ENCODE assay signal across 9 mouse cellular contexts in the genomic region with DNA sequence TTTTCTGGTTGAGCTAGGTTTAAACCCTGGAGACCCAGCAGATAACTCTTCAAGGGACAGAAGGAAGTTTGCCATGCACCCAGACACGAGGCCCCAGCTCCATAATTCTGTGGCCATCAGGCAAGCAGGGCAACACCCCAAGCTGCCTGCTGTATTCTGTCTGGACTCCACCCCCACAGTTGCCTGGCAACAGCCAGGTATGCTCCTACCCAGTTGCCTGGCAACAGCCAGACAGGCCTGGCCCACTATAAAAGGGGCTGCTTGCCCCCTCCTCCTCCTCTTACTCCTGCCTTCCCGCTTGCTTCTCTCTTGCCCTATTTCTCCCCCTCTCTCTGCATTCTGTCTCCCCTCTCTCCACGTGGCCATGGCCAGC. TPM values are rescaled to one million over a fixed set of nuclear protein-coding genes. Genes with fewer than 3 reads are reported as not detected.
DNase-seq lines count a peak whose midpoint lies in the region; ATAC-seq and TF ChIP-seq lines count a peak whose summit lies in the region.
"Had no signal": no experiment of that assay in that cellular context is flagged by ENCODE, and none has a peak within 500 bp of the region (broad histone marks: within the 10 kb centered on the region; RNA-seq: fewer than 3 reads in every experiment).

No protein-coding gene starts in this region.

- no peaks in the 10 kb centered on the region for H3K27me3 ChIP-seq in embryonic facial prominence, embryonic 11.5 days (ENCODE audit: control insufficient read depth, insufficient read depth, low read length)
- H3K27me3 ChIP-seq in kidney, postnatal 0 days (ENCODE audit: insufficient read depth, low read length), result no peaks in the 10 kb centered on the region
- H3K27me3 ChIP-seq in neural tube, embryonic 15.5 days (replicated peaks), result no peaks in the 10 kb centered on the region
- H3K27me3 ChIP-seq: heart, embryonic 15.5 days had no signal

- H3K9me3 ChIP-seq in embryonic facial prominence, embryonic 11.5 days (replicated peaks; ENCODE audit: control insufficient read depth, low read length), result no peaks in the 10 kb centered on the region
- no peaks in the 10 kb centered on the region for H3K9me3 ChIP-seq in kidney, postnatal 0 days (replicated peaks; ENCODE audit: low read length)
- no peaks in the 10 kb centered on the region for H3K9me3 ChIP-seq in neural tube, embryonic 15.5 days (replicated peaks)
- H3K9me3 ChIP-seq: heart, embryonic 15.5 days had no signal

- intact Hi-C loops in left cerebral cortex, postnatal 25 days (cut with DNase I), result no loop called here
- intact Hi-C loops in heart, postnatal 14 days (cut with DNase I), result no loop called here

- H3K36me3 ChIP-seq in embryonic facial prominence, embryonic 11.5 days (replicated peaks; ENCODE audit: control insufficient read depth, insufficient read depth, low read depth, low read length), result no peaks in the 10 kb centered on the region
- H3K36me3 ChIP-seq in kidney, postnatal 0 days (ENCODE audit: insufficient read depth, low read length), result no peaks in the 10 kb centered on the region
- H3K36me3 ChIP-seq in neural tube, embryonic 15.5 days, result no peaks in the 10 kb centered on the region
- H3K36me3 ChIP-seq: heart, embryonic 15.5 days had no signal

- DNase-seq in left cerebral cortex, postnatal 25 days (ENCODE audit: low spot score in 2 of 2), result peak; percentile 41 to 55
- no peak for DNase-seq in left cerebral cortex, adult 11 months (ENCODE audit: low spot score)
- peak; percentile 74 for DNase-seq in embryonic facial prominence, embryonic 11.5 days (ENCODE audit: low spot score)
- DNase-seq in kidney, postnatal 0 days (ENCODE audit: low spot score), result no peak
- DNase-seq in urinary bladder, adult 18-20 months (ENCODE audit: low spot score in 2 of 2), result no peak
- DNase-seq in adrenal gland, adult 2 months, result no peak
- no peak for DNase-seq in heart, postnatal 14 days

- peaks cover 11% of the 10 kb centered on the region; the same call in 1 of the 2 replicates for H3K4me1 ChIP-seq in embryonic facial prominence, embryonic 11.5 days (ENCODE audit: control insufficient read depth, insufficient read depth, low read length)
- H3K4me1 ChIP-seq in kidney, postnatal 0 days (replicated peaks; ENCODE audit: insufficient read depth, low read length), result 0 out of 2 replicates have a peak, but pooled peaks cover 7% of the 10 kb centered on the region
- H3K4me1 ChIP-seq in neural tube, embryonic 15.5 days, result peaks cover 48% of the 10 kb centered on the region

- no peak overlapping the region for H3K4me2 ChIP-seq in embryonic facial prominence, embryonic 11.5 days (ENCODE audit: low read depth, low read length)
- H3K4me2 ChIP-seq in kidney, postnatal 0 days (ENCODE audit: low read length), result no peak overlapping the region
- peak overlapping the region; percentile 39 for H3K4me2 ChIP-seq in neural tube, embryonic 15.5 days
- H3K4me2 ChIP-seq: heart, embryonic 15.5 days had no signal

- ATAC-seq in embryonic facial prominence, embryonic 11.5 days (replicated peaks; ENCODE audit: insufficient number of reproducible peaks, low FRiP score, low TSS enrichment, low read depth), result peak; percentile 85
- peak; percentile 66; the same call in 1 of the 2 replicates for ATAC-seq in kidney, postnatal 0 days (replicated peaks; ENCODE audit: low FRiP score, low read depth)
- ATAC-seq in neural tube, embryonic 15.5 days (ENCODE audit: low FRiP score), result peak; percentile 86

- WGBS in embryonic facial prominence, embryonic 11.5 days, result 13% methylated on average over 3 of the region's 3 CpGs
- WGBS in kidney, postnatal 0 days, result 14% methylated on average over 3 of the region's 3 CpGs
- WGBS in neural tube, embryonic 15.5 days, result 2% methylated on average over 3 of the region's 3 CpGs

- no peak overlapping the region for H3K4me3 ChIP-seq in embryonic facial prominence, embryonic 11.5 days (ENCODE audit: low read depth, low read length)
- no peak overlapping the region for H3K4me3 ChIP-seq in kidney, postnatal 0 days (replicated peaks; ENCODE audit: low read depth, low read length)
- no peak overlapping the region for H3K4me3 ChIP-seq in neural tube, embryonic 15.5 days (replicated peaks)
- H3K4me3 ChIP-seq: heart, embryonic 15.5 days had no signal

- no peak overlapping the region for H3K9ac ChIP-seq in embryonic facial prominence, embryonic 11.5 days (replicated peaks; ENCODE audit: low read length)
- no peak overlapping the region for H3K9ac ChIP-seq in kidney, postnatal 0 days (ENCODE audit: low read depth, low read length)
- H3K9ac ChIP-seq in neural tube, embryonic 15.5 days (replicated peaks), result no peak overlapping the region
- H3K9ac ChIP-seq: heart, embryonic 15.5 days had no signal

- TF ChIP-seq CTCF in kidney, postnatal 0 days (IDR thresholded peaks at IDR 0.05; ENCODE audit: low read depth), result no peak

- no peak overlapping the region for H3K27ac ChIP-seq in embryonic facial prominence, embryonic 11.5 days (replicated peaks; ENCODE audit: low read depth, low read length)
- H3K27ac ChIP-seq in kidney, postnatal 0 days, result no peak overlapping the region
- H3K27ac ChIP-seq in neural tube, embryonic 15.5 days (replicated peaks), result peak overlapping the region; percentile 30; the same call in 1 of the 2 replicates
- H3K27ac ChIP-seq: heart, embryonic 15.5 days had no signal

RNA-seq across cellular contexts. Expression of gene Dclk2, which starts 57.7 kb away (rescaled TPM):
- 10 to 100 TPM; 59.2 to 62.0 TPM for total RNA-seq in left cerebral cortex, postnatal 25 days (2021)
- polyA plus RNA-seq in embryonic facial prominence, embryonic 11.5 days (2014; fragmentation: Nextera tagmentation; extraction: Ambion mirVana), result 10.6 and 12.0 TPM in 2 replicates
- 2.3 TPM in 2 replicates for polyA plus RNA-seq in kidney, postnatal 0 days (2015; fragmentation: Nextera tagmentation; extraction: Ambion mirVana)
- 61.8 and 73.4 TPM in 2 replicates for polyA plus RNA-seq in neural tube, embryonic 15.5 days (2015; fragmentation: Nextera tagmentation; extraction: Ambion mirVana)
- total RNA-seq in adrenal gland, adult 2 months (2021), result 1 to 10 TPM; 6.1 to 7.7 TPM
- 6.1 and 6.3 TPM in 2 replicates for polyA plus RNA-seq in adrenal gland, adult 2 months (2012; rRNA removed)
- 1 to 10 TPM; 2.6 to 4.2 TPM for total RNA-seq in heart, postnatal 14 days (2021)

Comparison
In these comparisons a context has a peak if more than half of its experiments do, and no peak if none do; other contexts are left out.
1. DNase-seq: peak in left cerebral cortex, postnatal 25 days (2 of 2) and embryonic facial prominence, embryonic 11.5 days (single experiment); none in left cerebral cortex, adult 11 months (single experiment), kidney, postnatal 0 days (single experiment), urinary bladder, adult 18-20 months (0 of 2), adrenal gland, adult 2 months (single experiment) and heart, postnatal 14 days (0 of 2).
2. Peak in every context shown above with its lines, with median percentiles within 50 percentile points of each other: ATAC-seq.